ENCODE assay signal across 8 mouse cellular contexts in genomic region chr7:25395558-25396521, GRCm38 (mm10). TPM values are rescaled to one million over a fixed set of nuclear protein-coding genes. Genes with fewer than 3 reads are reported as not detected.
DNase-seq lines count a peak whose midpoint lies in the region; ATAC-seq and TF ChIP-seq lines count a peak whose summit lies in the region.

No protein-coding gene starts in this region.

- no peak for TF ChIP-seq CTCF in cortical plate, adult 2 months (IDR thresholded peaks at IDR 0.05; ENCODE audit: extremely low read depth, insufficient read depth, low read length)

- peak overlapping the region; percentile 64 for H3K4me3 ChIP-seq in cortical plate, adult 2 months (ENCODE audit: insufficient read depth, low read length)

- peaks cover 8% of the 10 kb centered on the region for H3K4me1 ChIP-seq in cortical plate, adult 2 months (ENCODE audit: control insufficient read depth, insufficient read depth, low read length)

- ATAC-seq in activated CD4-positive, CD25-positive, alpha-beta regulatory T cell, adult 4 months: peak; percentile 97
- peak; percentile 90 for ATAC-seq in megakaryocyte progenitor cell, adult 5-6 weeks (replicated peaks; ENCODE audit: poor library complexity)

- peak overlapping the region; percentile 15; the same call in 1 of the 2 replicates for H3K27ac ChIP-seq in cortical plate, adult 2 months (ENCODE audit: insufficient read depth, low read length)

- DNase-seq in gastrocnemius, adult 8-10 months (ENCODE audit: low spot score in 2 of 2): peak; percentile 95 to 96
- DNase-seq in induced T-regulatory cell, adult 2 months (ENCODE audit: low read depth): peak; percentile 98
- peak; percentile 92 to 97 for DNase-seq in left cerebral cortex, adult 9 months (ENCODE audit: low spot score in 2 of 2)
- peak; percentile 99 for DNase-seq in right cerebral cortex, postnatal 14 days
- DNase-seq in urinary bladder, postnatal 36 days (ENCODE audit: low spot score in 2 of 2): peak; percentile 91 to 95

- 0 out of 2 replicates have a peak, but pooled peaks have one; percentile 22 for TF ChIP-seq POLR2A in cortical plate, adult 2 months (IDR thresholded peaks at IDR 0.05; ENCODE audit: extremely low read depth, insufficient read depth, low read length)

RNA-seq across cellular contexts. Expression of gene Lipe, which starts 2.7 kb away (rescaled TPM):
- polyA plus RNA-seq in activated CD4-positive, CD25-positive, alpha-beta regulatory T cell, adult 4 months (2017; shearing (Covaris generic)): 10 to 100 TPM in 1 of 2 experiments, 1 to 10 TPM in 1; 8.5 to 10.7 TPM
- 8.0 and 9.1 TPM in 2 replicates for polyA plus RNA-seq in cortical plate, adult 2 months (2012; rRNA removed)
- 10 to 100 TPM; 10.6 to 28.0 (median 19.9) TPM for total RNA-seq in gastrocnemius, adult 8-10 months (2022)
- total RNA-seq in megakaryocyte progenitor cell, adult 5-6 weeks (2015): 8.3 and 9.8 TPM in 2 replicates
- total RNA-seq in megakaryocyte progenitor cell, adult 5-6 weeks (2017): 7.2 and 7.4 TPM in 2 replicates

RNA-seq across cellular contexts. Expression of gene Cxcl17, which starts 16.8 kb away (rescaled TPM):
- polyA plus RNA-seq in activated CD4-positive, CD25-positive, alpha-beta regulatory T cell, adult 4 months (2017; shearing (Covaris generic)): not detected
- not detected in 2 replicates for polyA plus RNA-seq in cortical plate, adult 2 months (2012; rRNA removed)
- not detected for total RNA-seq in gastrocnemius, adult 8-10 months (2022)
- total RNA-seq in megakaryocyte progenitor cell, adult 5-6 weeks (2015): not detected in 2 replicates
- not detected in 2 replicates for total RNA-seq in megakaryocyte progenitor cell, adult 5-6 weeks (2017)

RNA-seq across cellular contexts. Expression of gene Cnfn, which starts 26.3 kb away (rescaled TPM):
- polyA plus RNA-seq in activated CD4-positive, CD25-positive, alpha-beta regulatory T cell, adult 4 months (2017; shearing (Covaris generic)): not detected
- polyA plus RNA-seq in cortical plate, adult 2 months (2012; rRNA removed): not detected in 2 replicates
- total RNA-seq in gastrocnemius, adult 8-10 months (2022): not detected
- total RNA-seq in megakaryocyte progenitor cell, adult 5-6 weeks (2015): not detected in 2 replicates
- not detected in 2 replicates for total RNA-seq in megakaryocyte progenitor cell, adult 5-6 weeks (2017)

Comparison
In these comparisons a context has a peak if more than half of its experiments do, and no peak if none do; other contexts are left out.
1. Peak in every context shown above with its lines: DNase-seq, ATAC-seq, H3K4me3 ChIP-seq and H3K27ac ChIP-seq.